Mouse (Mus musculus): ENCODE measurements around the gene Crnkl1.

Crnkl1 gene

GRCm38 (mm10) chr2:145936975-145937374, 2.2 kb upstream of the Crnkl1 start:
- in situ Hi-C loops (cut with MboI, MseI) = loop anchor here (25.0 kb wide), 1 partner anchor 575 kb away; the partner anchor contains the start of gene Ralgapa2

GRCm38 (mm10) chr2:145920941-145921650, 13.7 kb downstream of the Crnkl1 start:
- in situ Hi-C loops (cut with MboI, MseI) = loop anchor here (10.0 kb wide), 1 partner anchor 1376 kb away; no protein-coding TSS in a partner anchor

GRCm38 (mm10) chr2:145905884-145906283, 28.9 kb downstream of the Crnkl1 start:
- in situ Hi-C loops (cut with MboI, MseI) = loop anchor here (10.0 kb wide), 1 partner anchor 1109 kb away; the partner anchor contains the start of gene Xrn2

- in situ Hi-C loops (cut with MboI, MseI) = loop anchor here (10.0 kb wide), 1 partner anchor 1110 kb away; the partner anchor contains the start of gene Xrn2
Measured at GRCm38 (mm10) chr2:145905156-145905555, 29.7 kb downstream of the Crnkl1 start.

- in situ Hi-C loops (cut with MboI, MseI) = loop anchor here (10.0 kb wide), 1 partner anchor 1111 kb away; the partner anchor contains the start of gene Xrn2
Measured at GRCm38 (mm10) chr2:145903983-145904616, 30.7 kb downstream of the Crnkl1 start.

- in situ Hi-C loops (cut with MboI, MseI) = loop anchor here (10.0 kb wide), 1 partner anchor 1112 kb away; the partner anchor contains the start of gene Xrn2
Measured at GRCm38 (mm10) chr2:145903061-145903901, 31.5 kb downstream of the Crnkl1 start.

- in situ Hi-C loops (cut with MboI, MseI) = loop anchor here (10.0 kb wide), 1 partner anchor 1113 kb away; the partner anchor contains the start of gene Xrn2
Measured at GRCm38 (mm10) chr2:145901861-145902260, 33.0 kb downstream of the Crnkl1 start, which contains the start of gene Naa20. Gene Naa20, plus strand, starts transcription at chr2:145902099.

- in situ Hi-C loops (cut with MboI, MseI) = loop anchor here (10.0 kb wide), 1 partner anchor 1114 kb away; the partner anchor contains the start of gene Xrn2
Measured at GRCm38 (mm10) chr2:145900318-145900717, 34.5 kb downstream of the Crnkl1 start.

GRCm38 (mm10) chr2:145898106-145898505, 36.7 kb downstream of the Crnkl1 start:
- in situ Hi-C loops (cut with MboI, MseI) = loop anchor here (10.0 to 25.0 kb wide), 2 partner anchors 83 to 711 kb away; no protein-coding TSS in a partner anchor

- in situ Hi-C loops (cut with MboI, MseI) = loop anchor here (10.0 to 25.0 kb wide), 2 partner anchors 79 to 706 kb away; no protein-coding TSS in a partner anchor
Measured at GRCm38 (mm10) chr2:145893756-145894155, 41.1 kb downstream of the Crnkl1 start.

GRCm38 (mm10) chr2:145890571-145890970, 44.2 kb downstream of the Crnkl1 start:
- in situ Hi-C loops (cut with MboI, MseI) = loop anchor here (10.0 to 25.0 kb wide), 2 partner anchors 76 to 703 kb away; no protein-coding TSS in a partner anchor

GRCm38 (mm10) chr2:145888766-145889480, 45.9 kb downstream of the Crnkl1 start:
- in situ Hi-C loops (cut with MboI, MseI) = loop anchor here (25.0 kb wide), 1 partner anchor 702 kb away; no protein-coding TSS in a partner anchor

- in situ Hi-C loops (cut with MboI, MseI) = loop anchor here (25.0 kb wide), 1 partner anchor 701 kb away; no protein-coding TSS in a partner anchor
Measured at GRCm38 (mm10) chr2:145887937-145888765, 46.7 kb downstream of the Crnkl1 start.

GRCm38 (mm10) chr2:145884913-145885785, 49.7 kb downstream of the Crnkl1 start:
- in situ Hi-C loops (cut with MboI, MseI) = loop anchor here (25.0 kb wide), 1 partner anchor 698 kb away; no protein-coding TSS in a partner anchor

GRCm38 (mm10) chr2:145884036-145884912, 50.5 kb downstream of the Crnkl1 start:
- in situ Hi-C loops (cut with MboI, MseI) = loop anchor here (25.0 kb wide), 1 partner anchor 697 kb away; no protein-coding TSS in a partner anchor

GRCm38 (mm10) chr2:145882398-145882797, 52.4 kb downstream of the Crnkl1 start:
- in situ Hi-C loops (cut with MboI, MseI) = loop anchor here (25.0 kb wide), 1 partner anchor 695 kb away; no protein-coding TSS in a partner anchor

GRCm38 (mm10) chr2:145881932-145882331, 52.9 kb downstream of the Crnkl1 start:
- in situ Hi-C loops (cut with MboI, MseI) = loop anchor here (25.0 kb wide), 1 partner anchor 695 kb away; no protein-coding TSS in a partner anchor
